Mouse (Mus musculus): ENCODE results near the gene AU018091.
"Not testable (repeated sequence)": the region's sequence is repeated elsewhere in the genome, so short reads cannot be mapped to it uniquely, and the experiment has no call there.

AU018091 gene

GRCm38 (mm10) chr7:3164991-3165390 lies 4.0 kb downstream of the AU018091 start:
- no peak for DNase-seq

- no peak for DNase-seq
These were observed 4.6 kb downstream of the AU018091 start for GRCm38 (mm10) chr7:3164381-3164780.

- no peak for DNase-seq
These were observed 18.6 kb downstream of the AU018091 start for GRCm38 (mm10) chr7:3150376-3150775.

GRCm38 (mm10) chr7:3146072-3146471 lies 22.9 kb downstream of the AU018091 start:
- no peak for DNase-seq

- no peak for DNase-seq
These were observed 25.7 kb downstream of the AU018091 start for GRCm38 (mm10) chr7:3143329-3143728.

GRCm38 (mm10) chr7:3135606-3136005 lies 33.4 kb downstream of the AU018091 start:
- DNase-seq, result no peak

- DNase-seq, result no peak
These were observed 34.3 kb downstream of the AU018091 start for GRCm38 (mm10) chr7:3134654-3135053.

- no peak for DNase-seq
These were observed 38.7 kb downstream of the AU018091 start for GRCm38 (mm10) chr7:3130342-3130741.

GRCm38 (mm10) chr7:3128564-3128963 lies 40.4 kb downstream of the AU018091 start:
- not testable (repeated sequence) for DNase-seq

GRCm38 (mm10) chr7:3111193-3111592 lies 57.8 kb downstream of the AU018091 start:
- DNase-seq, result not testable (repeated sequence)

- not testable (repeated sequence) for DNase-seq
These were observed 62.4 kb downstream of the AU018091 start for GRCm38 (mm10) chr7:3106516-3107077.

All from kidney, adult 18-20 months (tissue).